Mouse (Mus musculus) erythroblast, embryonic 14.5 days (primary cell): Measurements from ENCODE around the gene Lnx2.

Experiments used
- GATA1 ChIP-seq: IDR thresholded peaks from 2 replicates; pipeline ENCODE4 v1.6.1; 2012; ENCODE audit warnings: low read length, inconsistent platforms, mixed read lengths
- TAL1 ChIP-seq: IDR thresholded peaks from 3 replicates; pipeline ENCODE4 v1.6.1; 2012; ENCODE audit warnings: low read length, inconsistent platforms, mixed read lengths

DNA sequence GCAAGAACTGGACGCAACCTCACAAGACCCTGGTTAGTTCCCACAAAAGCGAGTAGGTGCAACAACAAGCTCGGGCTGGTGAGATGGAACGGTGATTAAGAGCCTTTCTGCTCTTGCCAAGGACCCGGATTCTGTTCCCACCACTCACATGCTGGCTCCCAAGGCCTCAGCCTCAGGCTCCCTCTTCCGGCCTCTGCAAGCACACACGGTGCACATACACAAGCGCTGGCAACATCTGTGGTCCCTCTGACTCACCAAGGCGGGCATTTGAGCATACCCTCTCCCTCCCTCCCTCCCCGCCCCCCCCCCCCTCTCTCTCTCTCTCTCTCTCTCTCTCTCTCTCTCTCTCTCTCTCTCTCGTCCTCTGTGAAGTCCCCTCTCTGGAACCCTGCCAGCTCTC, 31.1 kb downstream of the Lnx2 start:
- TF ChIP-seq GATA1 (no peak), TAL1 (no peak)
